Mouse (Mus musculus): ENCODE results near the gene Ift80. TPM values are rescaled to one million over a fixed set of nuclear protein-coding genes. Genes with fewer than 3 reads are reported as not detected.

Gene Ift80
- 18.8 and 20.1 TPM in 2 replicates for polyA plus RNA-seq (2015; fragmentation: Nextera tagmentation; extraction: Ambion mirVana)

- H3K36me3 ChIP-seq (ENCODE audit: insufficient read depth, low read length), result 0 out of 2 replicates have a peak, but pooled peaks cover 4% of the 10 kb centered on the region
- peak within 1 kb of the TSS; percentile 93 for H3K9ac ChIP-seq (replicated peaks; ENCODE audit: low read length)
- peak within 1 kb of the TSS; percentile 70 for H3K4me2 ChIP-seq (replicated peaks; ENCODE audit: low read depth, low read length)
- under 1% methylated on average over 76 of the region's 76 CpGs for WGBS
- H3K27ac ChIP-seq (ENCODE audit: low read length), result peak within 1 kb of the TSS; percentile 95
- peak; percentile 94 for ATAC-seq (ENCODE audit: low FRiP score, low TSS enrichment)
- H3K4me3 ChIP-seq (ENCODE audit: low read length), result peak within 1 kb of the TSS; percentile 88
- no peaks in the 10 kb centered on the region for H3K27me3 ChIP-seq (ENCODE audit: insufficient read depth, low read length)
- H3K9me3 ChIP-seq (ENCODE audit: low read length), result no peaks in the 10 kb centered on the region
- H3K4me1 ChIP-seq (ENCODE audit: insufficient read depth, low read length), result peaks cover 16% of the 10 kb centered on the region
Measured at GRCm38 (mm10) chr3:69004437-69005337, at the start of gene Ift80, which contains the start of gene Smc4. Ift80 (minus strand) TSS chr3:69004570. Smc4 (plus strand) TSS chr3:69004738.

GRCm38 (mm10) chr3:69051894-69052293 lies 47.5 kb upstream of the Ift80 start:
- 87% methylated on average over 11 of the region's 11 CpGs for WGBS
- H3K4me1 ChIP-seq (ENCODE audit: insufficient read depth, low read length), result no peaks in the 10 kb centered on the region

GRCm38 (mm10) chr3:69049011-69049410 lies 44.6 kb upstream of the Ift80 start:
- no peak overlapping the region for H3K4me2 ChIP-seq (replicated peaks; ENCODE audit: low read depth, low read length)
- peaks cover 10% of the 10 kb centered on the region for H3K4me1 ChIP-seq (ENCODE audit: insufficient read depth, low read length)
- 86% methylated on average over 6 of the region's 6 CpGs for WGBS
- no peaks in the 10 kb centered on the region for H3K27me3 ChIP-seq (ENCODE audit: insufficient read depth, low read length)
- H3K27ac ChIP-seq (ENCODE audit: low read length), result no peak overlapping the region
- ATAC-seq (ENCODE audit: low FRiP score, low TSS enrichment), result no peak
- no peak overlapping the region for H3K9ac ChIP-seq (replicated peaks; ENCODE audit: low read length)
- no peak overlapping the region for H3K4me3 ChIP-seq (ENCODE audit: low read length)
- H3K36me3 ChIP-seq (ENCODE audit: insufficient read depth, low read length), result no peaks in the 10 kb centered on the region
- H3K9me3 ChIP-seq (ENCODE audit: low read length), result no peaks in the 10 kb centered on the region

More at GRCm38 (mm10) chr3:69051894-69052293, 47.5 kb upstream of the Ift80 start:
- Histone ChIP-seq H3K9ac (replicated peaks; ENCODE audit: low read length) (no peak overlapping the region), H3K36me3 (ENCODE audit: insufficient read depth, low read length) (no peaks in the 10 kb centered on the region), H3K9me3 (ENCODE audit: low read length) (no peaks in the 10 kb centered on the region), H3K4me2 (replicated peaks; ENCODE audit: low read depth, low read length) (no peak overlapping the region), H3K27me3 (ENCODE audit: insufficient read depth, low read length) (no peaks in the 10 kb centered on the region), H3K4me3 (ENCODE audit: low read length) (no peak overlapping the region), H3K27ac (ENCODE audit: low read length) (no peak overlapping the region)
- ATAC-seq (ENCODE audit: low FRiP score, low TSS enrichment), result no peak

DNA sequence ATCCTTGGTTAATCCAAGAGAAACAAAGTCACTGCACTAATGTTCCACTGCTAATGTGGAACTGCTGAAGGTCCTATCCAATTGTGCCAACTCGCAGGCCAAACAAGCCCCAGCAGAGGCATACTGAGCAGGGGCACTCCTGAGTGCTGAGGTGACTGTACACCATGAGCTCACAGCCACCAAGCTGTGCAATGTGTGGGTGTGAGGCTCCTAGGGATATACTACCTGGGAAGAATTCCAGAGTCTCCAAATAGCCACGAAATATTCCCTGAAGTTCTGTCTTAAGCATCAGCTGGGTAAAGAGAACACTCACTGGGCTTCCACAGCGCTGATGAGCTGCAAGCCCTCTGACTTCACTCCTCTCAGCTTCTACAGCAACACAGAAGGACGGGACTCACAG lies 43.3 kb upstream of the Ift80 start:
- H3K4me2 ChIP-seq (replicated peaks; ENCODE audit: low read depth, low read length), result no peak overlapping the region
- no peak overlapping the region for H3K27ac ChIP-seq (ENCODE audit: low read length)
- no peak overlapping the region for H3K4me3 ChIP-seq (ENCODE audit: low read length)
- H3K9ac ChIP-seq (replicated peaks; ENCODE audit: low read length), result no peak overlapping the region
- H3K9me3 ChIP-seq (ENCODE audit: low read length), result no peaks in the 10 kb centered on the region
- peaks cover 14% of the 10 kb centered on the region for H3K4me1 ChIP-seq (ENCODE audit: insufficient read depth, low read length)
- H3K36me3 ChIP-seq (ENCODE audit: insufficient read depth, low read length), result no peaks in the 10 kb centered on the region
- WGBS, result 79% methylated on average over 4 of the region's 4 CpGs
- no peak for ATAC-seq (ENCODE audit: low FRiP score, low TSS enrichment)
- no peaks in the 10 kb centered on the region for H3K27me3 ChIP-seq (ENCODE audit: insufficient read depth, low read length)

- no peaks in the 10 kb centered on the region for H3K27me3 ChIP-seq (ENCODE audit: insufficient read depth, low read length)
- no peaks in the 10 kb centered on the region for H3K9me3 ChIP-seq (ENCODE audit: low read length)
- WGBS, result 68% methylated on average over 4 of the region's 4 CpGs
- H3K36me3 ChIP-seq (ENCODE audit: insufficient read depth, low read length), result no peaks in the 10 kb centered on the region
- no peak overlapping the region for H3K4me3 ChIP-seq (ENCODE audit: low read length)
- no peak overlapping the region for H3K9ac ChIP-seq (replicated peaks; ENCODE audit: low read length)
- H3K4me1 ChIP-seq (ENCODE audit: insufficient read depth, low read length), result peaks cover 19% of the 10 kb centered on the region
- ATAC-seq (ENCODE audit: low FRiP score, low TSS enrichment), result no peak
- H3K4me2 ChIP-seq (replicated peaks; ENCODE audit: low read depth, low read length), result no peak overlapping the region
- H3K27ac ChIP-seq (ENCODE audit: low read length), result no peak overlapping the region
Measured at GRCm38 (mm10) chr3:69046509-69046908, 42.1 kb upstream of the Ift80 start.

GRCm38 (mm10) chr3:69045750-69046149 lies 41.4 kb upstream of the Ift80 start:
- H3K36me3 ChIP-seq (ENCODE audit: insufficient read depth, low read length), result no peaks in the 10 kb centered on the region
- H3K4me3 ChIP-seq (ENCODE audit: low read length), result peak overlapping the region; percentile 77
- H3K4me1 ChIP-seq (ENCODE audit: insufficient read depth, low read length), result peaks cover 26% of the 10 kb centered on the region
- H3K9me3 ChIP-seq (ENCODE audit: low read length), result no peaks in the 10 kb centered on the region
- peak overlapping the region; percentile 98 for H3K9ac ChIP-seq (replicated peaks; ENCODE audit: low read length)
- WGBS, result 21% methylated on average over 13 of the region's 13 CpGs
- no peak for ATAC-seq (ENCODE audit: low FRiP score, low TSS enrichment)
- peak overlapping the region; percentile 99; the same call in 1 of the 2 replicates for H3K27ac ChIP-seq (ENCODE audit: low read length)
- H3K4me2 ChIP-seq (replicated peaks; ENCODE audit: low read depth, low read length), result peak overlapping the region; percentile 72
- no peaks in the 10 kb centered on the region for H3K27me3 ChIP-seq (ENCODE audit: insufficient read depth, low read length)

DNA sequence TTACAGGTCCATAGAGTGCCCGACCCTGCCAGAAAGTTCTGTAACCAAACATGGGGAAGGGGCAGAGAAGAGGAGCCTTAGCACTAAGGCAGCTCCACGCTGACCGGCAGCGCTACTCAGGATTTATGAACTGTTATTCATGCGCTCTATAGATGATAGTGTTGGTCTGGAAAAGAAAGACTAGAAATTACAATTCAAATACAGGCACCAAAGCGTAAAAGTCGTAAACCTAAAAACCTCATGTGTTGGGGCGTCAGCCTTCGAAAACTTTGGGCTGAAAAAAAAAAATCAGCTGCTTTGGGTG lies 41.0 kb upstream of the Ift80 start:
- Histone ChIP-seq H3K9ac (replicated peaks; ENCODE audit: low read length) (peak overlapping the region; percentile 98), H3K27ac (ENCODE audit: low read length) (peak overlapping the region; percentile 99), H3K4me2 (replicated peaks; ENCODE audit: low read depth, low read length) (peak overlapping the region; percentile 72), H3K4me1 (ENCODE audit: insufficient read depth, low read length) (peaks cover 29% of the 10 kb centered on the region), H3K4me3 (ENCODE audit: low read length) (peak overlapping the region; percentile 77), H3K27me3 (ENCODE audit: insufficient read depth, low read length) (no peaks in the 10 kb centered on the region), H3K9me3 (ENCODE audit: low read length) (no peaks in the 10 kb centered on the region), H3K36me3 (ENCODE audit: insufficient read depth, low read length) (peaks cover 3% of the 10 kb centered on the region; the same call in 1 of the 2 replicates)
- 4% methylated on average over 9 of the region's 9 CpGs for WGBS
- peak; percentile 12; the same call in 1 of the 2 replicates for ATAC-seq (ENCODE audit: low FRiP score, low TSS enrichment)

DNA sequence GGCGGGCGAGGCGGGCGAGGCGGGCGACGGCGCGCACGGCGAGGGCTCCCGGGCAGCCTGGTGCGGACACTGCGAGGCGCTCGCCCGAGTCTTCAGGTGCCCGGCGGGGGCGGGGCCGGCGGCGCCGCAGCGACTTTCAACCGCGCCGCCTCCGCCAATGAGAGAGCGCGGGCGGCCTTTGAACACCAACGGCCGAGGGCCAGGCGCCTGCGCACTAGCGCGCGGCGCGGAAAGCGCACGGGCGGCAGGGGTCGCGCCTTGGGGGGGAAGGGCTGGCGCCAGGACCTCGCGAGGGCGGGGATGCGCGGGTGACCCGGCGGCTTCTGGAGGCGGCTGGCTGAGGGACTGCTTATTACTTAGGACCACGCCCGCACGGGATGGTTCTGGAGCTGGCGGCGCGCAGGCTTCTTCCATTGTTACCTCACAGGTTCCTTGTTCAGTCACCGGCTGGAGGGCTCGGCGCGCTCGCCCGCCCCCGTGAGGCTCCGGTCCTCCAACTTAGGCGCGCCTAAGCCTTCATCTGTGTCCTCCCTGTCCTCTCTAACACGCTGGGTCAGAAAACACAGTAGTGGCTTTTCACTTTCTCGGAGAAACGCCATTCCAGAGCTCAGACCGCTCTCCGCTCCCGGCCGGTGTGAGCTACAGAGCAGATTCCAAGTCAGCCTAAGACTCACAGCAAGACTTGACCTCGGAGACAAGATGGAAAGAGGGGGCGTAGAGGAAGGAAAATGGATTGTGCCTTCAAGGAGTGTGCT lies 40.5 kb upstream of the Ift80 start, which contains the start of gene Trim59:
Gene Trim59 (minus strand): TSS at position 111 of the 755 bp plus-strand sequence.
- Histone ChIP-seq H3K27ac (ENCODE audit: low read length) (peak within 1 kb of the TSS; percentile 99), H3K4me1 (ENCODE audit: insufficient read depth, low read length) (peaks cover 29% of the 10 kb centered on the region), H3K36me3 (ENCODE audit: insufficient read depth, low read length) (peaks cover 7% of the 10 kb centered on the region; the same call in 1 of the 2 replicates), H3K27me3 (ENCODE audit: insufficient read depth, low read length) (no peaks in the 10 kb centered on the region), H3K9ac (replicated peaks; ENCODE audit: low read length) (peak within 1 kb of the TSS; percentile 98), H3K4me3 (ENCODE audit: low read length) (peak within 1 kb of the TSS; percentile 77), H3K4me2 (replicated peaks; ENCODE audit: low read depth, low read length) (peak within 1 kb of the TSS; percentile 72), H3K9me3 (ENCODE audit: low read length) (0 out of 2 replicates have a peak, but pooled peaks cover 3% of the 10 kb centered on the region)
- under 1% methylated on average over 55 of the region's 80 CpGs for WGBS
- ATAC-seq (ENCODE audit: low FRiP score, low TSS enrichment), result peak; percentile 97

DNA sequence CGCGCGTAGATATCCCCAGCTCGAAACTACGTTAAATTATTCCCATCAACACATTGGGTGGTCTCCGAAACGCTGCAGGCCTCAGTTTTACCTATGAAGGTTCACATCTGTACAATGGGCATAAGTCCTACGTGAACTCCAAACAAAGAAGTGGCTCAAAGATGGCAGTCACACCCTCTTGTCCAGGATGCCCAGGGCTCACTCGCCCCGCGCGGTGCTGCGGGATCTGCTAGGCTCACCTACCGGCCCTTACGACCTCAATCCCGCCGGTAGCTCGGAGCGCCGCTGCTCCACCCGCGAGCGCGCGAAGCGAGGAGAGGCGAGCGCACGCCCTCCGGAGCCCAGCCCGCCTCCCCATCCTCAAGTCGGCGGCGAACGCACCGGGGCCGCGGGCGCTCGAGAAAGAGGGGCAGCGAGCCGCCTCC lies 39.8 kb upstream of the Ift80 start:
- H3K36me3 ChIP-seq (ENCODE audit: insufficient read depth, low read length), result peaks cover 10% of the 10 kb centered on the region
- 0 out of 2 replicates have a peak, but pooled peaks cover 3% of the 10 kb centered on the region for H3K9me3 ChIP-seq (ENCODE audit: low read length)
- H3K4me2 ChIP-seq (replicated peaks; ENCODE audit: low read depth, low read length), result peak overlapping the region; percentile 61
- peaks cover 30% of the 10 kb centered on the region for H3K4me1 ChIP-seq (ENCODE audit: insufficient read depth, low read length)
- no peaks in the 10 kb centered on the region for H3K27me3 ChIP-seq (ENCODE audit: insufficient read depth, low read length)
- ATAC-seq (ENCODE audit: low FRiP score, low TSS enrichment), result peak; percentile 63
- peak overlapping the region; percentile 77 for H3K4me3 ChIP-seq (ENCODE audit: low read length)
- peak overlapping the region; percentile 98 for H3K9ac ChIP-seq (replicated peaks; ENCODE audit: low read length)
- under 1% methylated on average over 35 of the region's 42 CpGs for WGBS
- H3K27ac ChIP-seq (ENCODE audit: low read length), result peak overlapping the region; percentile 95
